Mouse (Mus musculus) T-cell, adult 2 months (primary cell): ENCODE results near the gene Mymx.
"Not testable (repeated sequence)": the region's sequence is repeated elsewhere in the genome, so short reads cannot be mapped to it uniquely, and the experiment has no call there.

Source experiments
- DNase-seq: peaks from one replicate; pipeline ENCODE4 v3.0.0; 2022; ENCODE audit warnings: low spot score

Mymx gene

DNA sequence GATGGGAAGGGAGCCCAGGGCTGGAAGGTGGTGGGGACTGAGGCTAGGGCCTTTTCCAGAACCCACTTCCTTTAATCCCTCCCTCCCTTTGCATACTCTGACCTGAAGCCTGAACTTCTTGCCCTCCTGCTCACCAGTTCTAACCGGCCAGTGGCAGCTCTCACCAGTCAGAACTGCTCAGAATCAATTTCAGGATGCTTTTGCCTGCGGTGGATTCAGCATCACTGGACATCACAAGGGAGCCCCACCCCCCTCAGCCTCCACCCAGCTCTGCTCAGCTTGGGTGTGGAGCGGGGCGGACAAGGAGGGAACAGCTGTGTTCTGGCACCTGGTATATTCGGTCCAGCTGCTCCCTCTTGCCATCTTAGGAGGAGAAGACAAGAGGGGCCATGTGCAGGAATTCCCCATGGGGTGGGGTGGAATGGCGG lies at the start of gene Mymx:
Mymx (minus strand) TSS at position 226 of the 428 bp plus-strand sequence.
- no peak for DNase-seq

DNA sequence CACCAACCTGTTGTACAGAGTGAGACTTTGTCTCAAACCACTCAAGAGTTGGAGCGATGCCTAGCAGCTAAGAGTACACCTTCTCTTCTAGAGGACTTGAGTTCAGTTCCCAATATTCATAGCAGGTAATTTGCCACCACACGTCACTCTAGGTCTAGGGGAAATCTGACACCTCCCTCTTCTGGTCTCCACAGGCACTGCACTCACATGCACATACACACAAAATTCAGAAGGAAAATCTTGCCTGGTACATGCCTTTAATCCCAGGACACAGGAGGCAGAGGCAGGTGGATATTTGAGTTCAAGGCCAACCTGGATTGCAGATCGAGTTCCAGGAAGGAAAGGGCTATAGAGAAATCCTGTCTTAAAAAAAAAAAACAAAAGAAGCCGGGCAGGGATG lies 42.3 kb upstream of the Mymx start:
- no peak for DNase-seq

DNA sequence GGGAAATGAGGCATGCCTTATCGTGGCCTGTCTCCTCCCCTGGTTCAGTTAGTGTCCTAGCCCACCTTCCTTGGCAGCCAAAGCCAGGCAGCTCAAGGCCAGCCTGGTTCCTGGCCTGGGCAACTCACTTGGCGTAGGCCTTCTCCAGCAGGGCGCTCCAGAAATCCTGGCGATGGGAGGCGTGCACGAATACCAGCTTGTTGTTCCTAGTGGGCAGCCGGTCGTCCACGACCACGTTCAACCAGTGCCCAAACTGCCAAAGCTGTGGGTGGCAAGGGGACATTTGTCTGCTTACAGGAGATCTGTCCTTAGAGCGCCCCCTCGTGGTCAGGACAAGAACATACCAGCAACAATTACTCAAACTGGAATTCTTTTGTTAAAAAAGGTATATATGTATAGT lies 40.8 kb upstream of the Mymx start:
- DNase-seq: peak; percentile 59

DNA sequence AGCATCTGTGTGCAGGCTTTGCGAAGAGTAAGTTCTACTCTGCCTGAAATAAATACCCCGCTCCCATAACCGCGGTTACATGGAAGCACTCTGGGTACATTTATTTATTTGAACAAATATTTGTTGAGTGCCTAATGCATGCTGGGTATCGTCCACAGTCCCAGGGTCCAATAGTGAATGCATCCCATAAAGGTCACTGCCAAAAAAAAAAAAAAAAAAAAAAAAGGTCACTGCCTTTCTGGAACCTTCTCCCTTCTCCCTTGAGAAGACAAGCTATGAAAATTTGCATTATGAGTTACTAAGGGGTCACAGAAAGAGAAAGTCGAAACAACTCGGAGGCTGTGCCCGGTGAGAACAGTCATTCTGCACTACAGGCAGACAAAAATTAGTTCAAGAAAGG lies 40.1 kb upstream of the Mymx start:
- DNase-seq: no peak

DNA sequence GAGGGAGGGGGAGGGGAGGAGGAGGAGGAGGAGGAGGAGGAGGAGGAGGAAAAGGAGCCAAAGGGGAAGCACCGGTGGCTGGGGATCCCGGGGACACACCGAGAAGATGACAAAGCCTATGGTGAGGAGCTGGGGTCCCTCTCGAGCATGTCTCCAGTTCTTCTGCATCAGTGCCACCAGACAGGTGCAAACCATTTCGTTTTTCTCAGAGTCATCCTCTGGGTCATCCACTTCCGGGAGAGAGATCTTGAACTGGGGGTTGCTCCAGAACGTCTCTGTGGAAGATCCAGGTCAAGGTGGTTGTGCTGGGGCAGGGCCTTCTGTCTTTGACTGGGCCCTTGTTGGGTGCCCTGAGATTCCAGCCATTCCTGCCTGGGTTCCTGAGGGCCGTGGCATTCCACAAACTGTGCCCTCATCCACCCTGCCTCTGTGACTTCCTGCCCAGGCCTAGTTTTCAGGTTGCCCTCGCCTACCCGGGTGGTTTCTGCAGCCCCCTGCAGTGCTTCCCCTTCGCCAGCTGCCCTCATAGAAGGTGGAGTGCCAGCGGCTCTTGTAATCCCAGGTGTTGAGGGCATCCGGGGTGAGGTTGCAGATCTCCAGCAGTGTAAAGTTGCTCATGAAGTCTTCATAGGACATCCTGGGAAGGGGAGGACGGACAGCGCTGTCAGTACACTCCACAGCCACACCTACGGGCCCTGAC lies 36.8 kb upstream of the Mymx start:
- no peak for DNase-seq

- DNase-seq: no peak
Observed at GRCm38 (mm10) chr17:45634033-45634432, 32.1 kb upstream of the Mymx start.

DNA sequence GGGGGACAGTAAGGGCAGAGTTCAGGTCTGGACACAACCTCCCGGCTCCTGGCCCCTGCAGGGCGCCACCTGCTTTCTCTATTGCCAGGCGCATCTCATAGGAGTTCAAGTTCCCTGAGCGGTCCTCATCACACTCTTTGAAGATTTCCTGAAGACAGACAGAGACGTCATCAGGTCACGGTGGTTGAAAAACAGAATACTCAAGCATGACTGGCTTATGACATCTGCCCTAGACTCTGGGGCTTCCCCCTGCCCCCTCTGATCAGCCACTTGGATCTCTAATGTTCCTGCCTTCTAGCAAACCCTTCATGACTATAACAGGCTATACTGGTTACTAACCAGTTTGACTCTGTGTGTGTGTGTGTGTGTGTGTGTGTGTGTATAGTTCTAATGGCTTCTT lies 30.0 kb upstream of the Mymx start:
- peak; percentile 34 for DNase-seq

- no peak for DNase-seq
Observed at GRCm38 (mm10) chr17:45630992-45631391, 29.1 kb upstream of the Mymx start.

GRCm38 (mm10) chr17:45629861-45630694 lies 28.2 kb upstream of the Mymx start:
- peak; percentile 49 for DNase-seq

- DNase-seq: no peak
Observed at GRCm38 (mm10) chr17:45628885-45629855, 27.3 kb upstream of the Mymx start.

GRCm38 (mm10) chr17:45628160-45628559 lies 26.3 kb upstream of the Mymx start:
- no peak for DNase-seq

DNA sequence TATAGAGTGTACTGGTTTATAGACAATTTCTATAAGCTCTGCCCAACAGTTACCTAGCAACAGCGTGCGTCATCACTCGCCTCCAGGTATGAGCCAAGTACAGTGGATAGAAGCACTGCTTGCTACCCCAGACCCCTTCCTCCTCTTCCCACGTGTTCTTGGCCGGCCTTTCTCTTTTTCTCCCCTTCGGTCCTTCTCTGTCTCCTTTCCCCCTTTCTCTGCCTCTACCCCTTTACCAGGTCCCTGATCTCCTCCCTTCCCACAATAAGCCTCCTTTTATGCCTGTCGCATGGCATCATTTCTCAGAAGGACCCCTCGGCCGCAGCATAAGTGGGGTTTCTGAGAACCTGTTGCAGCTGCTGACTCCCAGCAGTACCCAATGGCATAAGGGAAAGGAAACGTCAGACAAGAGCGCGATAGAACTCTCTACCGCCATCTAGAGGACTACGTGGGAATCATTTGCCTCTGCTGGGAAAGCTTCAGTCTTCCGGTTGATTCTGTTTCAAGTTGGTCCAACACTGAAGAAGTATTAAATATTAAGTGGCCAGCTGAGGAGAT lies 24.8 kb upstream of the Mymx start:
- DNase-seq: peak; percentile 67

DNA sequence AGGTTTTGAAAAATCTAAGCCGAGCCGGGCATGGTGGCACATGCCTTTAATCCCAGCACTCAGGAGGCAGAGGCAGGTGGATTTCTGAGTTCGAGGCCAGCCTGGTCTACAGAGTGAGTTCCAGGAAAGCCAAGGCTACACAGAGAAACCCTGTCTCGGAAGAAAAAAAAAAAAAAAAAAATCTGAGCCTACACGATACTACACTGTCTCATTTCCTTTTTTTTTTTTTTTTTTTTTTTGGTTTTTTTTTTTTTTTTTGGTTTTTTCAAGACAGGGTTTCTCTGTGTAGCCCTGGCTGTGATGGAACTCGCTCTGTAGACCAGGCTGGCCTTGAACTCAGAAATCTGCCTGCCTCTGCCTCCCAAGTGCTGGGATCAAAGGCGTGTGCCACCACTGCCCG lies 21.5 kb upstream of the Mymx start:
- not testable (repeated sequence) for DNase-seq

DNA sequence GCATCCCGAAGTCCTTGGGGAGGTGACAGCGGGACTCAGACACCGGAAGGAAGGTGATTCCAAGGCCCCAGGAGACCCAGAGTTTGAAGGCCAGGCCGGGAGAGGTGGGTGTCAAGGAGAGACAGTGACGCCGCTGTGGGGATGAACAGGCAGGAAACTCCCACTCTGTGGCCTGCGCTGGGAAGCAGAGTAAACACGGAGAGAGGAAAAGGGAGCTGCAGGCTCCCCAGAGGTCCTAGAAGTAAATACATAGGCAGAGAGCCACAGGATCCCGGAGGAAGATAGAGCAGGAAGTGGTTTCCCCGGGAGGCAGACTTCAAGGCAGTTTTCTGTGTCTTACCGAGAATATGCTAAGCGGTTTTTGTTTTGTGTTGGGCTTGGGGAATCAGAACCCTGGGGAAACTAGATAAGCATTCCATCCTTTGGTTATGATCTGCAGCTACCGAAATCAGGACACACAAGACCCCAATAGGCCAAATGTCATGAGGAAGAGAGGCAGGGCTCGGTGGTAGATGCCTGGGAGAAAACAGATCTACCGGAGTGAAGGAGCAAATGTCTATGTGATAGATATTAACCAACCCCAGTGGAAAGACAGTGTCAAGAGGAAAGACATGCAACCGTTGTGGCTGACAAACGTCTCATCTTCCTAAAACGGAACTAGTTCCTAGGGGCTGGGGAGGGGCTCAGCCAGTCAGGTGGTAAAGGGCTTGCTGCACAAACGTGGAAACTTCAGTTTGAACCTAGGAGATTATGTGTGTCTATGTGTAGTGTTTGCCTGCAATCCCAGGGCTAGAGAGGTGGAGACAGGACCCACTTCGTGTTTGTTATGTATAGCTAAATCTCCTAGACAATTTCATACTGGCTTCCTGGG lies 17.7 kb upstream of the Mymx start:
- DNase-seq: no peak

DNA sequence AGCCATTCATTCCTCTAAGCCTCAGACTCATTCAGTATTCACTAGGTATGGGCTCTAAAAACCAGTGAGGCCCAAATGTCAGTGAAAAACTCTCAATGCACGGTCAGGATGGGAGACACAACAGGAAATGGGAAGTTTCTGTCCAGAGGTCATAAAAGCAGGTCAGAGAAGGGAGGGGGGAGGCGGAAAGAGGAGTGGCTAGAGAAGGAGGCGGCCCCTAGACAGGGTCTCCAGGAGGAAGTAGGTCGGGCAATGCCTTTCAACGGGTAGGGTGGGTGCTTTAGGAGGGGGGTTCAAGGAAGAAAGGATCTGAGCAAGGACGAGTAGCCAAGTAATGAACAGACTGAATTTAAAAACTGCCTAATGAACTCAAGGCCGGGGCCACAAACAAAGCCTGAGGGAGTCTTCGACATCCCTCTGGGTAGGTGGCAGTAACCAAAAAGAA lies 17.1 kb upstream of the Mymx start:
- no peak for DNase-seq

- no peak for DNase-seq
Observed at GRCm38 (mm10) chr17:45617655-45618054, 15.8 kb upstream of the Mymx start.

- no peak for DNase-seq
Observed at GRCm38 (mm10) chr17:45616679-45617078, 14.8 kb upstream of the Mymx start.

DNA sequence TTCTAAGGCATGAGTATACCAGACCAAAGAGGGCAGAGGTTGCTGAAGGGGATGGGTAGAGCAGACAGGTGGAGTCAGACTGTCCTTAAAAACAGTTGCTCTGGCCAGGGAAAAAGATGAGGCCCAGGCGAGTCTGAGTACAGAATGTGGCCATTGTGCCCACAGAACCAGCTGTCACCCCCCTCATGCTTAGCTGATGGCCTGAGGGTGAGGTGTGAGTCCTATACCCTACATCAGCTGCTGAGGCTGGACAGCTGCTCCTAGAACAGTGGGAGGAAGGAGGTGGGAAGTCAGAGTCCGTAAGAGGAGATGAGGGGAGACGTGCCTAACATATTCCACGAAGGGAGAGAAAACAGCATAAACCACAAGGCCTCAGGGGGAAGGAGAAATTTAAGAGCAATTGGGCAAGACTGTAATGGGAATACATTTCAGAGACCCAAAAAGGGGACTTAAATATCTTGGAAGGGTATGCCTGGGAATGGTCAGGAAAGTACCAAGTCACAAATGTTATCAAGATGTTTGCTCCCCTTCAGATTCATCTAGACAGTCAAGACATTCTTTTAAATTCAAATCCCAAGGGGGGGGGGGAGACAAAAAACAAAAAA lies 14.2 kb upstream of the Mymx start:
- no peak for DNase-seq

GRCm38 (mm10) chr17:45612921-45613320 lies 11.0 kb upstream of the Mymx start:
- DNase-seq: no peak

GRCm38 (mm10) chr17:45612008-45612407 lies 10.1 kb upstream of the Mymx start:
- no peak for DNase-seq
